Mouse (Mus musculus): ENCODE results near the gene Cdk17.

Gene Cdk17

DNA sequence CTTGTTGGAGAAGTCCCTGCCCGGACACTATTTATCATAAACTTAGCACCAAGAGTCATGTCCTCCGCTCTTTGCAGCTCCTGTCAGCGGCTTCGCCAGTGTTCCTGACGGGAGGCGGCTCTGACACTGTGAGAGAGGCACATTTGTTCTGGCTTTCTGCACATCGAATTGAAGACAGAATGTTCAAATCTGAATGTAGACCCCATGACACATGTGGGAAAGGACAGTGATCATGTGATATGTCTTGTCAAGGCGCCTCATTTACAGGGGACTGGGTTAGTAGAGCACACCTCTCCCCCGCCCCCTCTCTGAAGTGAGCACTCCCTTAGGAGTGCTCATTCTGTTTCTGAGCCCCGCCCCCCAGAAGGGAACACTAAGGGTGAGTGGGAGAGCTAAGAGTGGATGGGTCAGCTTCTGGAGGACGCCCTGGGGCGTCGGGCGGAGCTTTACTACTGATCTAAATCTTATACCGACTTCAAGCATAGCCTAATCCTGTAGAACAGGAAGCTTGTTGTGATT is 101.4 kb downstream of the Cdk17 start:
- 0 out of 2 replicates have a peak, but pooled peaks have one; percentile 0 for ATAC-seq (ENCODE audit: low TSS enrichment)

DNA sequence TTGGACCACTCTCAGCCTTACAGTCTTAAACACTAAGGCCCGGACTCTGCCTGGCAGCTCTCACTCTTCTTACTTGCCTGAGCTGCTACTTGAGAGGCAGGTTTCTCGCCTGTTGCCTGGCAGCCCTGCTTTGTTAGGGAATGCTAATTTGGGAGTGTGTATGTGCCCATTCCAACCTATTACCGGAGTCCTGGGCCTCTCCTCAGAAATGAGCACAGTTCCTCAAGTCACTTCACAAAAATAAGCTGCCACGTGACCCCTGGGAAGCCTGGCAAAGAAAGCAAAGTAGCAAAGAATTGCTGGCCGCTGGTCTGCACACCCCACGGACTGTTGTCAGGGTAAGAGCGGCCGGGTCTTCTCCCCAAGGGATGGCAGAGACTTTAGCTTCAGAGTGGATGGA is 102.8 kb downstream of the Cdk17 start:
- ATAC-seq (ENCODE audit: low TSS enrichment) = peak; percentile 22

DNA sequence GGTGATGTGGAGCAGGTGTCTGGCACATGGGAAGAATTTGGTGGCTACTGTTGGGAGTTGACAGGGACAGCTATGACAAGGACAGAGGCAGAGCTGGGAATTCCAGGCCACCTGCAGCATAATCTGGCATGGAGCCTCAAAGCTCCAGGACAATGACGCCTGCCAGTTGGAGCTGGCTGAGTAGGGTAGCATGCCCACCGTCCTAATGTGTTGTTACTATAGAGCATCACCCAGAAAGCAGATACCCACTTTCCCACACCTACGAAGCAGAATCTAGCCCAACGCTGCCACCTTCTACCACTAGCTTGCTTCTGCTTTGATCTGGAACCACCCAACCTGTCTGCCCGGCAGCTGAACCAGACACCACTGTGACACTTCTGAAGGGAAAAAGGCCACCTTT is 103.3 kb downstream of the Cdk17 start:
- ATAC-seq (ENCODE audit: low TSS enrichment) = no peak

DNA sequence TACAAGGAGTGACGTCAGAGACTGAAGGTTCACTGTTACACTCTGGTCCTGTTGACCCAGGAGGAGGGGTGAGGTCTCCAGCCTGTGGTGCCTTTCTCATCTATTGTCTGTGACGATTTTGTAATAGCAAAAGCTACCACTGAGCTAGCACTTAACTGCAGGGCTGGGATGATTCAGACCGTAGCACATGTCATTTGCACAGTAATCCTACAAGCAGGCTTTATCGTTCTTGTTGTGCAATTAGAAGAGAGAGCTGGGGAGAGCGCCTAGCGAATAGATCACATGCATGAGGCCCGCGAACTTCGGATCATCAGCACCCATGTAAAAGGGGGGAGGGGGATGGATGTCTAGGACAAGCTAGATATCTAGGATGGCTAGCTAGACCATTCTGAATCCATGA is 105.2 kb downstream of the Cdk17 start:
- no peak for ATAC-seq (ENCODE audit: low TSS enrichment)

DNA sequence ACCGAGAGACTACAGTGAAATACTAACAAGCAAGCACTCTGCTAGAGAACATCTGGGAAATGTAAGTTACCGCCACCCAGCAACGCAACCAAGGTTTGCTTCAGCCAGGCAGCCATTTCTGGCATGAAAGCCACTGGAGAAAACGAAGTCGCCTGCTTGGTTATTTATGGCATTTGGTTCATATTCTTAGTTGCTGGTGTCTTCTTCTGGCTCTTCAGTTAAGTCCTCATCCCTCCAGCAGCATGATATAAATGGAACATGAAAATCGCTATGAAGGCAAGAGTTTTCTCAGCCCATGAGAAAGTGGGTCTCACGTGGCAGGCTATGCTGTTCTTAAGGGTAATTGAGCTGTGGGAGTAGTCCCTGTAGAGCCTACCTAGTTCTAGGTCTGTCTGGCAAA is 105.8 kb downstream of the Cdk17 start:
- ATAC-seq (ENCODE audit: low TSS enrichment) = peak; percentile 60

DNA sequence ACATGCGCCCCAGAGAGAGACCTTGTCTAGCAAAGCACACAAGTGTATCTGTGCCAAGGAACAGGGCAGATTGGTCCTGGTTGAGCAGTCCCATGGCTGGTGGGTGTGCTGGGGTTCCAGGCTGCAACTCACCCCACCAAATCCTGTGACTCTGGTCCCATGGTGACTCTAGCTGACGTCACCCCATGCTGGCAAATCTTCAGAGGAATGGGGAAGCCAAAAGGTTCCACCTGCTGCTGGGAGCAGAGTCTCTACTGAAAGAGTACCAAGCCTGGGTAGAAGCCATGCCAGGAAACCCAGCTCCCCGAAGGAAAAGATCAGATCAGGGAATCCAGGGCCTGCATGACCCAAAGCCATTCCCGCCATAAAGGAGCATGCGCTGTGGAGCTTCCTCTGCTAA is 106.8 kb downstream of the Cdk17 start:
- no peak for ATAC-seq (ENCODE audit: low TSS enrichment)

DNA sequence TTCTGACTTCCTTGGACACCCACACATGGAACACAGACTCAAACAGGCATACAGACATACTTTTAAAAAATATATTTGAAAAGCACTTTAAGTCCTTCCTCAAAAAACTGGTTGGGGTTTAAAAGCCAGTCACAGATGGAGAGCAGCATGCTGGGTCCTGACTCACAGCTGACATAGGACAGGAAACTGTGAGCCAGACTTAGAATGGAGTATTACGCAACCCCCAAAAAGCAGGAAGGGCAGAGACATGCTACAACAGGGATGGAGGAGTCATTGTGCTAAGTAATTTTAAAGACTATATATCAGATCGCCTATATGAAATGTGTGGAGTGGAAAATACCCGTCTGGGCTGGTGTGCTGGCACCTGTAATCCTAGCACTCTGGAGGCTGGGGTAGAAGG is 107.7 kb downstream of the Cdk17 start:
- ATAC-seq (ENCODE audit: low TSS enrichment) = no peak

DNA sequence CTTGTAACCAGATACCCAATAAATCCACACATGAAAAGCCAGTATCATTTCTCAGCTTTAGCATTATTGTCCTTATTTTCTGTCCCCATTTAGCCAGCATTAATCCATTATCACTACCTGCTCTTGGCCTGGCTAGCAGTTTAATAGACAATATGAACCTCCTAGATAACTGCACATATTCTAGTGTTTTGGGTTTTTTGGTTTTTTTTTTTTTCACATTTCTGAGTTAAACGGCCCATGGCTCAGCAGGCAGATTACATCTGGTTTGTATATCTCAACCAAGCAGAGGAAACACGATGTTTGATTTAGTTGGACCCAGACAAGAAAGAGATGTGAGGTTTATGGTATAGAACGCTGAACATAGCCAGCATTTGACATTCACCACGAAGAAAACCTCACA is 109.1 kb downstream of the Cdk17 start:
- no peak for ATAC-seq (ENCODE audit: low TSS enrichment)

DNA sequence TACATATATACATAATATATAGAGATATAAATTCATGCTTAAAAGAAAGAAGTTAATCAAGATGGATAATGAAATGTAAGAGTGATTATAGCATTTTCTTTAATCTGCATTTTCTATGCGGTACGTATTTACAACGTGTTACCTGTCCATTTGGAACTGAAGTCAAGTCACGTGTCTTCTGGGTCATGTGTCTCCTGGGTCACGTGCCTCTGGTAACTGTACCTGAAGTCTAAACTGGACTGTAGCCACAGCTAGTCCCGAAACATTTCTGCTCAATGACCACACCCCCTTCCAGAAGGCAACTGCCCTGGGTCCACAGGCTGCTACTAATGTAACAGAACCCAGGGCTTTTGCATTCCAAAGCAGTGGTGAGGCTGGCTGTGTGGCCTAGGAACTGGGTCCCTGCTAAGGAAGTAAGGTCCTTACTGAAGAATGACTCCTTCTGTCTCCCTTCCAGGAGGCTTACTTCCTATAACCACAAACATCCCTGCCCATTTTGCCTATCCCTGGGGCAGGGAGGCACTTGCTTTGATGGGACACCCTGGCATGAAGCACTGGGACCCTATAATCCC is 110.3 kb downstream of the Cdk17 start:
- no peak for ATAC-seq (ENCODE audit: low TSS enrichment)

DNA sequence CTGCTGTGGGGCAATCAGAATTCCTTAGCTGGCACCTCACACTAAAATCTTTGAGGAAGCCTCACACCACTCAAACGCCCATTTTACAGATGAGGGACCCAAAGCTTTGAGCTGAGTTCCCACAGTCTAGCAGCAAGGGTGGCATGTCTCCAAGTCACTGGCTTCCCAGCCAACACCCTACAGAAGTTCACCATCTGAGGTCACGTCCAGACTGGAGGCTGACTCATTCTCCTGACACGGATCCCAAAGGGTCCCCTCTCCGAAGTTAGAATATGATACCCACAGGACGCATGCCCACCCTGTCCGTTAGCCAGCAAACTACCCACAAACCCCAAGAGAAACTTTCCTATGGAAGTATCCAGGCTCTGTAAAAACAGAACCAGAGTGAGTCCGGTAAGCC is 111.2 kb downstream of the Cdk17 start:
- ATAC-seq (ENCODE audit: low TSS enrichment) = no peak

DNA sequence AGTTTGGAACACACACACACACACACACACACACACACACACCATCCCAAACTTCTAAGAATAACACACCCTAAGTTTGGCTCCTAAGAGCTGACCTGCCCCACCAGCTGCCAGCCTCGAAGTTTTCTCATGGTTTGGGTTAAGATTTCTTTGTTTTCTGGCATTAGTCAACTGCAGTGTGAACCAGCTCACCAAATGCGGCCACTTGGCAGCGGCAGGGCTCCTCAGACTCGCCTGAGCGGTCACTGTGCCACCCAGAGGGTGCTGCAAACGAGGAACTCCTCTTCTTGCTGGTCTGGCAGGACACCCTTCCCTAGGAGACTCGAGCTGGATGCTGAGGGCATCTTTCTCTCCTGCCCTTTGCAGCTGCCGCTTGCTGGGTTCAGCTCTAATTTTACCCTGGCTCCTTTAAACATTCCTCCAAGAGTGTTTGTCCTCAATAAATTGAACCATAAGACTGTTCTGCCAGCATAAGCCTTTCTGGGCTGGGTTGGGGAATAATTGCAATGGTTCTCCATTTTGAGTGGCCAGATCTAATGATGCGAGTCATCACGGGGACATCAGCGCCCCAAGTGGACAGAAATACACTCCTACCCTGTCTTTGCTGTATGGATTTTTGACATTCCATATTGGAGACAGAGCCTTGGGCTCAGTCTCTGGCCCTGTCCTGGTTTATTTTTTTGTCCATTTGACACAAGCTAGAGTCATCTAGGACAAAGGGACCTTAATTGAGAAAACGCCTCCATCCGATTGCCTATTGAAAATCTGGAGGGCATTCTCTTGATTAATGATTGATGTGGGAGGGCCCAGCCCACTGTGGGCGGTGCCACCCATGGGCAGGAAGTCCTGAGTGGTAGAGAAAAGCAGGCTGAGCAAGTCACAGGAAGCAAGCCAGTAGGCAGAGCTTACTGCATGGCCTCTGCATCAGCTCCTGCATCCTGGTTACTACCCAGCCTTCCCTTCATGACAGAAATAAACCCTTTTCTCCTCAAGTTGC is 112.6 kb downstream of the Cdk17 start:
- ATAC-seq (ENCODE audit: low TSS enrichment) = no peak

DNA sequence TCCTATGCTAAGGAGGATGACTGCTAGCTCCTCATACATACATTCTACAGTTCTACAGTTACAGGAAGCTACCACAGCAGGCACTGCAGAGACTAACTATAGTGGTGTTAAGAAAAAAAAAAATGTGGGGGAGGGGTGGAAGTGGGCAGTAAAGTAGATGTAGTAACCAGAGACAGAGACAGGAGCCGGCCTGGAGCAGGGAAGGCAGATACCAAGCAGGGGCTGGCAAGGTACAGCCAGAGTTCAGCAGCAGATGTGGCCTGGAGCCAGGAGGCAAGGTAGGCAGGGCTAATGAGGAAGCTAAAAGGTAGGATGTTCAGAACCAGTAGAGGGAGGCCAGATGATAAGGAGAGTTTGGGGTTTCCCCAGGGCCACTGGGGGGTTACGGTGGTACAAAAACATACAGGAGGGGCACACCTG is 113.6 kb downstream of the Cdk17 start:
- peak; percentile 25 for ATAC-seq (ENCODE audit: low TSS enrichment)

DNA sequence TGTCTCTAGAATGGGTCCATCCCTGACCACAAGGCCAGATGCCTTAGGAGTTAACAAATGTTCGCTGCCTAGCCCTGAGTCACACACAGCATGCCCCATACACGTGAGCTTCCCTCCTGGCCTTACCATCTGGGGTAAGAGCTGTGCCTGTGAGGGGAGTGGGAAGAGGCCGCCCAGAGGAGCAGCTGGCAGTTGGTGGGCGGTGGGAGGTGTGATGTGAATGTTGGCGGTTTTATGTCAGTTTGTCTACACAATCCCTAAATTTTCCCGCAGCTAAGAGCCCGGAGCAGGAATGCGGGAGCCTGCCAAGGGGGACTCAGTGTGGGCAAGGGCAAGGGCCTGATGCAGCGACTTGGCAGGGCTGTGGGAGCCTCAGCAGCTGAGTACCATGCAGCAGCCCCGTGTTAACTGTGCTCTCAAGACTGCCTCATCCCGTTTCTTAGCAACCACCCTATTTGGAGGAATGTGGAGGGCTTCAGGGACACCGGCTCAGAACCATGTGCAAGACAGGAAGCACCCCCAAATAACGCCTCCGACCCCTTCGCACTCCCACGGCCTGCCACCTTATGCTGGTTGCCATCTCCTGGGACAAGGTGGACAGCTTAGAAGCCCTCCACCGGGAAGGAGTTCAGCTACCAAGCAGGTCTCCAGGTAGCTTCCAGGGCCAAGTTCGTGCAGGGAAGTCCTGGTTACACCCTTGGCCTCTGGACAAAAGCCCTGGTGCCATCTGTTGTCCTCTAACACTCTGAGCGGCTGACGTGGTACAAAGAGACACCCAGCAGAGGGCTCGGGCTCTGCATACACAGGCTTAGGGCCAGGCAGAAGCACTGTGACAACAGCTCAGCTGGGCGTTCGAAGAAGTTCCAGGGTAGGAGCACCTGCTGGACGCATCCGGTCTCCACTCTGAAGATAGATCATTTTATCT is 114.8 kb downstream of the Cdk17 start:
- peak; percentile 52 for ATAC-seq (ENCODE audit: low TSS enrichment)

DNA sequence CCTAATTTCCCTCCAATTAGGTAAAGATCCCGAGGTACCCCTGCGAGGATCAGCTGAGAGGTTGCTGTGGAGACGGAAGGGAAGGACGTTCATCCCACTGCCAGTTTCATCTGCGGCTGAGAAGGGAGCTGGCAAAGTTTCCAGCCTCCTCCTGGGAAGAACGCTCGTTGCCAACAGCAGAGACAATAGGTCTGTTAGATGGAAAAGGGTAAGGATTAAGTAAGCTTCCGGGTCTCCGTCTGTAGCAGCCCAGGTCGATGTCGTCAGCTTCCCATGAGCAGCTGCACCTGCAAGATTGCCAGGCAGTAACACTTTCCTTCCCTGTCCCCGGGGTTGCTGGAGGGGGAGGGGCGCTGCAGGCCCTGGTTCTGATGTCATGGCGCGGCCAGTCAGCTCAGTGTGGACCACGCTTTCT is 115.7 kb downstream of the Cdk17 start:
- ATAC-seq (ENCODE audit: low TSS enrichment) = peak; percentile 14; the same call in 1 of the 2 replicates

DNA sequence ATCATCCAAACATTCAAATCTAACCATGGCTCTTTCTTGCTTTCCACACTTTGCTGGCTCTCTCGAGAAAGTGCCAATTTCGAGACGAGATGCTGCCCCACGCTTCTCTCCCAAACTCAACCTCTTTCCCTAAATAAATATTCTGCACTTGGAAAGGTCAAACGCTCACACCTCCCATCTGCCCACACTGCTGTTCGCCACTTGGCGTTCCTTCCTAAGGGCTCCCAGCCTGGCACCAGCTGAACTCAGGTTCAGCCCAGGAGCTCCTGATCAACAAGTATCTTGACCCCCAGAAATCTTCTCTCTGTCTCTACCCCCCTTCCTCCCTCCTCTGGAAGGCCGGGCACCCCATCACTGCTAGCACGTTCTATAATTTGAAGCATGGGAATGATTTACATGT is 116.2 kb downstream of the Cdk17 start:
- no peak for ATAC-seq (ENCODE audit: low TSS enrichment)

DNA sequence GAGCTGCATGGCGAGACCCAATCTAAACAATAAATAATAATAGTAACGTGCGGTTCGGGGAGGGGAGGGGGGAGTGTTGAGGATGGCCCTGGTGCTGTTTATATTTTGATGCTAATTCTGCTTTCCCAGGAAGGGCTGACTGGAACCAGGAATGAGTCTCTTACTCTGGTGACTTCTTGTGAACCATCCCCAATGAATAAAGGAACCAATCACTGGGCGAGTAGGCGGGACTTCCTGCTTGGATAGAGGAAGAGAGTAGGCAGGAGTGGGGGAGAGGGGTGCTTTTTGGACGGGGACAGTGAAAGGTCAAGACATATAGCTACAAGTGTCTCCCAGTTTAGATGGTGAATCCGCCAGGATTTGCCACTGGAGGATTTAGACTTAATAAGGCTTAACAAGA is 117.7 kb downstream of the Cdk17 start:
- ATAC-seq (ENCODE audit: low TSS enrichment) = no peak

DNA sequence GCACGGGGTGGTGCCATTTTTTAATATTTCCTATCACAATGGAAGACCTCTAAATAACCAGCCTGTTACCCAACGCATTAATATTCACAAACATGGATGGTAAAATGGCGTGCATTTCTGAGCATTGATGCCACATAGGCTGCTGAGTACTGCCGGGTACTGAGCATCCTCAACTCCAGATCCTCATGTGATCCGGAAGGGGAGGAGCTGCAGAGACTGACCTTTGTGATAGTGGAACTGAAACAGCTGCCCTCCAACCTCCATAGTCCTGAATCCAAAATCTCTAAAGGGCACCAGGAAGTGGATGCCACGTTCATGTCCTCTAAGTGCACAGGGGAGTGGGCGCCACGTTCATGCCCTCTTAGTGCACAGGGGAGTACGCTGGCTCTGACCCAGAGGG is 118.4 kb downstream of the Cdk17 start:
- ATAC-seq (ENCODE audit: low TSS enrichment) = no peak

DNA sequence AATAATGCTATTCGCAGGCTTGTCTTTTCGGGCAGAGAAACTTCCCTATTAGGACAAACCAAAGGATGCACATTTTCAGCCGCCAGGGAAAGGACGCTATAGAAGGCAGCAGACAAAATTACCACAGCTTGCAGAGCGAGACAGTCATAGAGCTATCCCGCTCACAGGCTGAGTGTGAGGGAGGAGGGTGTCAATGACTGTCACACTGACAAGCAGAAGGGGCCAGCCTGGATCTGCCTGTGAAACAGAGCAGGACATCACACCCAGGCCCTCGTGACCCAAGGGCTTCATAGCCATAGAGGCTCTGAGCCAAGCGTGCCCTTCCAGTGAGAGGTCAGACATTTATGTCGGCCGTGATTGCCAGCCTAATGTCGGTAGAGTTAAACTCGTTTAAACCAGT is 119.9 kb downstream of the Cdk17 start:
- ATAC-seq (ENCODE audit: low TSS enrichment) = peak; percentile 60

DNA sequence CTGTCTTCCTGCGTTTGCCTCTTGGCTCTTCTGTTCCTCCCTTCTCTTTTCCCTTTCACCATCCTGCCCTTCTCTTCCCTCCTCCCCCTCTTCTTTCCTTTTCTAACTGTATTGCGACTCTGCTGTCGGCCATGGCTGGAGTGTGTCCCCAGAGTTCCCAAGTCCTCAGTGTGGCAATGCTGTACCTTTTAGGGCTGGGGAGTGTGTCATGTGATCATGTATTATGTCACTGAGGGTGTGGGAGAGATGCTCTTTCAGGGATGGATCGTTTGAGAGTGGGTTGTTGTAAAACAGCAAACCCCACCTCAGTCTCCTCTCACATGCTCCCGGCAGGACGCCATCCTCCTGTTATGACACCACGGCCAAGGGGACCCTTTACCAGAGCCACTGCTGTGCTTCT is 120.4 kb downstream of the Cdk17 start:
- ATAC-seq (ENCODE audit: low TSS enrichment) = peak; percentile 56

DNA sequence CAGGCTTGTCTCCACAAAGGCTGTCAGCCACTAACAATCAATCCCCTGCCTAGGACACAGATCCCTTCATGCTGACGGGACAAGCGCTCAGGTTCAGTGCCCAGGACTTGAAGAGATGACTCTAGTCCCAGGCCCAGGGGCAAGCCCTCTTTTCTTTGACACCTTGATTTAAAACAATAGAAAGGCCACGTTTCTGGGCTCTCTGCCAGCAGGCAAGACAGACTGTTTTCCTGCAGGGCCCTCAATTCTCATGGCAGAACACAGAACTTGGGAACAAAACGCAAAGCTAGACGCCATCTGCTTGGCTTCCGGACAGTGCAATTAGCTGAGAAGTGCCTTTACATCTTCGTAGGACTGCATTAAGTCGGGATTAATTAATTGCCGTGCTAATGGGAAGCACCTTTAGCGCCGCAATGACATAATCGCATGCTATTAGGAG is 121.9 kb downstream of the Cdk17 start:
- no peak for ATAC-seq (ENCODE audit: low TSS enrichment)

DNA sequence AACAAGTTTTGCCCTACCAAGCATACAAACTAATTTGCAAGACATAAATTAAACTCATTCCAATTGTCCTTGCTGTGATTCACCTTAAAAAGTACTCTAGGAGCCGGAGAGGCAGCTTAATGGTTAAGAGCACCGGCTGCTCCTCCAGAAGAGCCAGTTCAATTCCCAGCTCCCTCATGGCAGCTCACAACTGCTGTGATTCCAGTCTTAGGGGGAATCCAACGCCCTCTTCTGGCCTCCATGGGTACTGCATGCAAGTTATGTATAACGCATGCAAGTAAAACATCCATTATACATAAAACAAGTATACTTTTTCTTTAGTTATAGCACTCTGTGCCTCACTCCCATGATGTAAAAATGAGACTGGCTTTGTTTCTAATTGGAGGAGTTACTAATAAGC is 122.6 kb downstream of the Cdk17 start:
- no peak for ATAC-seq (ENCODE audit: low TSS enrichment)

DNA sequence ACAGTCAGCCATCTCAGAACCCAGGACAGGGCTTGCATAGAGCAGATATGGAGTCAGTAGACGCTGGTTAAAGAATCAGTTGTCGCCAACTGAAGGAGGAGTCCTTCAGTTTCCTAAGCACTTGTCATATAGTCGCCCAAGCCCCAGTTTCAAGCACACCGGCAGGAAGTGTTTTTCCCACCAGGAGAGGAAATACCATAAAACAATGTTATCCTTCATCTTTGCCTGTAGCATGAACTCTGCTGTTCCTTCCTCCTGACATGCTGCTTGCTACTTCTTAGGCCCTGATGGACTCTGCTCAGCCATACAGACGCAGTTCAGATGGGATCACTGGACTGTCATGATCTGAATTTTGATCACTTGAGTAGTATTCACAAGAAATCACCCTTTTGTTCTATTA is 124.8 kb downstream of the Cdk17 start:
- no peak for ATAC-seq (ENCODE audit: low TSS enrichment)
